Mouse (Mus musculus) lung, postnatal 14 days (tissue): ENCODE data around the gene Wnt5b.

Experiments
- DNase-seq: peaks from one replicate; pipeline ENCODE4 v3.0.0; 2021

Wnt5b gene

DNA sequence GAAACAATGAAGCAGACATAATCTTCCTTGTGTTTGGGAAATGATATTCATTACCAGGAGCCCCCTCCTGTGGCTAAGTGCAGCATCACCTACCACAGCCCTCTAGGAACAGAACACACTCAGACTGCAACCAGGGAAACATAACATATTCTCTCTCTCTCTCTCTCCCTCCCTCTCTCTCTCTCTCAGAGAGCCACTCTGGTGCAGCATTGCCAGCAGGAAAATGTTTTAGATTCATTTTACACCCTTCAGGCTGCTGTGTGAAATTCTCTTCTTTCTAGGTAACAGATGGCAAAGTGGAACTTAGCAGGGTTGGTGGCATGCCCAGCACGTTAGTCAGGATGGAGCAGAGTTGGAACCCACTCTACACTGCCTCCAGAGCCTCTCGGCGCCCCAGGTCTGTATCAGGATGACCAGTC is 22.7 kb downstream of the Wnt5b start:
- DNase-seq, result no peak

- DNase-seq, result no peak
Observed at GRCm38 (mm10) chr6:119520731-119521130, 23.4 kb downstream of the Wnt5b start.

- no peak for DNase-seq
Observed at GRCm38 (mm10) chr6:119514085-119514484, 30.1 kb downstream of the Wnt5b start.

DNA sequence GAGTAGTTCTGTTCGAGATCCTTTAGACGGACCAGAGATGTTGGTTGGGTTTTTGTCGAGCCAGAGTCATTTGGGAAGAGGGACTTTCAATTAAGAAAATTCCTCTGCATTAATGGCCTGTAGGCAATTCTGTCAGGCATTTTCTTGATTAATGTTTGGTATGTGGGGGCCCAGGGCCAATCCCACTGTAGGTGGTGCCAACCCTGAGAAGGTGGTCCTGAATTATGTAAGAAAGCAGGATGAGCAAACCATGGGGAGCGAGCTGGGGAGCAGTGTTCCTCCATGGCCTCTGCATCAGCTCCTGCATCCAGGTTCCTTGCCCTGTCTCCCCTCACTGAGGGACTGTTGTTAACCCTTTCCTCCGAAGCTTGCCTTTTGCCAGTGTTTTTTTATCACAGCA is 30.7 kb downstream of the Wnt5b start:
- DNase-seq, result no peak

- DNase-seq, result no peak
Observed at GRCm38 (mm10) chr6:119512701-119513100, 31.4 kb downstream of the Wnt5b start.

GRCm38 (mm10) chr6:119509437-119510037 is 34.6 kb downstream of the Wnt5b start:
- no peak for DNase-seq

DNA sequence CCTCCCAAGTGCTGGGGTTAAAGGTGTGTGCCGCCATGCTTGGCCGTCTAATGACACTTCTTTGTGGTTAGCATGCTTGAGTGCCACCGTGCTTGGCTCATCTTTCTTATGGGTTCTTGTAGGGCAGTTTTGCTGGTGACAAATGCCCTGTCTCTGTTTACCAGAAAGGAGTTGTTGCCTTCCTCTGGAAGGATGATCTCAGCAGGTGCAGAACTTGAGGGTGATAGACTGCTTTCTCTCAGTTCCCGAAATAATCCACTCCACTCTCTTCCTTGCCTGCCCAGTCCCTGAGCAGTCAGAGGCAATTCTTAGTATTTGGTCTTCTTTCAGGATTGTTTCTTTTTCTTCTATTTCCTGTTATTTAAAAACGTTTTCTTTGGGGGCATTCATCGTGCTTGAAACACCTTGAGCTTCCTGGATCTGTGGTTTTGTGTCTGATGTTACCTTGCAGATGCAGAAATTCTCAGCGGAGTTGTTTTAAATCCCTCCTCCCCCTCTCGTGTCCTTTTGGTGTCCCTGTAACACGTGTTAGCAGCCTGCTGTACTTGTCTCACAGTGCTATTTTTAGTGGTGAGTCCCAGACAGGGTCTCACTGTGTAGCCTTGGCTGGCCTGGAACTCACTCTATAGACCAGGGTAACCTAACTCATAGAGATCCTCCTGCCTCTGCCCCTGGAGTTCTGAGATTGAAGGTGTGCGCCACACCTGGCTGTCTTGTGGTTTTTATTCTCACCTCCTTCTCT is 35.3 kb downstream of the Wnt5b start:
- no peak for DNase-seq

GRCm38 (mm10) chr6:119508221-119508620 is 35.9 kb downstream of the Wnt5b start:
- no peak for DNase-seq

- DNase-seq, result no peak
Observed at GRCm38 (mm10) chr6:119505525-119506225, 38.5 kb downstream of the Wnt5b start.

DNA sequence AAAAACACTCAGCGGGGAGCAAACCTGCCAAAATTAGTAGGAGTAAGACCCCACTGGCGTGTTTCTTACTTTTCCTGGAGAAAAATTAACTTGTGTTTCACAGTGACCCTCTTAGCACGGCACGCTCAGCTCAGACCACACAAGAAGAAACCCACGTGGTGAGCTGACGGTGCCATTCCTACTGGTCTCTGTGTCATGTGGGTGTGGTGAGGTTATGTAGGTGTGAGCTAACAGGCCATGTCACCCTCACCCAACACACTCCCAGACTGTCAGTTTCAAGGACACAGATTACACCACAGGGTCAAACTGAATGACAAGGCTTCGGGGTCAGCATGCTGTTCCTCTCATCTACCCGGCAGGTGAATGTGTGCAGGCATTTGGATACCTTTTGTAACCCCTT is 39.4 kb downstream of the Wnt5b start:
- no peak for DNase-seq

- no peak for DNase-seq
Observed at GRCm38 (mm10) chr6:119502031-119502430, 42.1 kb downstream of the Wnt5b start.

- DNase-seq, result no peak
Observed at GRCm38 (mm10) chr6:119500086-119500485, 44.1 kb downstream of the Wnt5b start.

- peak; percentile 69 for DNase-seq
Observed at GRCm38 (mm10) chr6:119499271-119499670, 44.9 kb downstream of the Wnt5b start.

DNA sequence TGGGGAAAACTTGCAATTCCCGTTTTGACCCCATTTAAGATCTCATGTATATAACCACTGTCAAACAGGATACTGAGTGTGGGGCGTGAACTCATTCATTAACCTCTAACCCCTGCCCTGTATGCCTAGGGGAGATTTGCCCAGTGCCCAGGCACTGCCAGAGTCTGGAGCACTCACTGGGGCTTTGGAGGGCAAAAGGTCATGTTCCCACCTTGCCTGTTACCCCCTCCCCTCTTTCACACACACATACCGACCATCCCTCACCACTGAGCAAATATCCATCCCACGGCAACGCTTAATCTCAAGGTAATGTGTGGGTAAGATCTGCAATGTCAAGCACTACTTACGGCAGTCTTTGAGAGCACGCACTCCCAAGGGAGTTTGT is 51.5 kb downstream of the Wnt5b start:
- no peak for DNase-seq

DNA sequence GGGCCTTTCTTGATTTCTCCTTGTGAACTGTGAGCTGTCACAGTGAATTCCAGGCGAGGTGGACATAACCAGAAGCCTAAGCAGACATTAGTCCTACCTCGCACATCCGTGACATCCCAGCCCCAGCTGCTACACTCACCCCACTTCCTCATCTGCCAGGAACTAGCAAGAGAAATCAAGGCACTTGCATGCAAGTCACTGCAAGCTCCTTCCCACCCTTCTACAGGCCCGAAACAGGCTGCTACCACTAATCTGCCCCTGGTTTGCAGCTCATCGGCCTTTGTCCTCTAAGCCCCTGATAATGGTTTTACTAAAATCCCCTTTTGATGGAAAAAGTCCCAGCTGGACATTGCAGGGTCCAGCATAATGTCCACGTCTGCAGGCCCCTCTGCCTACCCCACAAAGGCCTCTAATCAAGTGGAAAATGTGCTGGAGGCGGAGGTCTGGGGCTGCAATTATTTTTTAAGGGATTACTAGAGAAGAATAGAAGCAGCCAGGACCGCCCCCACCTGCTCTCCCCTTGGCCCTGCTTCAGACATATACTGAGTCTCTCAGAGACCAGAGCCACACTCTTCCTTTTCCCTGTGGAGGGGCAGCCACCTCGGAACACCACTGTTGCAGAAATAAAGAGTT is 52.0 kb downstream of the Wnt5b start:
- no peak for DNase-seq

DNA sequence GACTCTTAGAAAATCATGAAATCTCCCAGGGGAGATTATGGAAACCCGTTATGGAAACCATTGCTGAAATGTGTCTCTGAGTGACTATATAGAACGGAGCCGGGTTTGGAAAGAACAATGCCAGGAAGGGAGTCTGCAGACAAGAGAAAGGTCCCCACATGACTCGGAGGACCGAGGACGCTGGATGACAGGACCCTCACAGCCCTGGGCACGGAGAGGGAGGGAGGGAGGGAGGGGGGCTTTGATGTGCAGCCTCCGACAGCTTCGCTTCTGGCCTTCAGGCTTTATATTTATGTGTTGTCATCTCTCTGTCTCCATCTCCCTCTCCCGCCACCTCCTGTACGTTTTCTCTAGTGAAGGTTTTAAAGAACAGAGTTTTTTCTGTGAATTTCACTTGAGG is 53.1 kb downstream of the Wnt5b start:
- DNase-seq, result no peak

- DNase-seq, result no peak
Observed at GRCm38 (mm10) chr6:119490549-119490948, 53.6 kb downstream of the Wnt5b start.

GRCm38 (mm10) chr6:119489765-119490164 is 54.4 kb downstream of the Wnt5b start:
- peak; percentile 52 for DNase-seq

GRCm38 (mm10) chr6:119487619-119488018 is 56.5 kb downstream of the Wnt5b start:
- no peak for DNase-seq

GRCm38 (mm10) chr6:119487085-119487458 is 57.1 kb downstream of the Wnt5b start:
- DNase-seq, result no peak

- DNase-seq, result no peak
Observed at GRCm38 (mm10) chr6:119486381-119487084, 57.6 kb downstream of the Wnt5b start.

DNA sequence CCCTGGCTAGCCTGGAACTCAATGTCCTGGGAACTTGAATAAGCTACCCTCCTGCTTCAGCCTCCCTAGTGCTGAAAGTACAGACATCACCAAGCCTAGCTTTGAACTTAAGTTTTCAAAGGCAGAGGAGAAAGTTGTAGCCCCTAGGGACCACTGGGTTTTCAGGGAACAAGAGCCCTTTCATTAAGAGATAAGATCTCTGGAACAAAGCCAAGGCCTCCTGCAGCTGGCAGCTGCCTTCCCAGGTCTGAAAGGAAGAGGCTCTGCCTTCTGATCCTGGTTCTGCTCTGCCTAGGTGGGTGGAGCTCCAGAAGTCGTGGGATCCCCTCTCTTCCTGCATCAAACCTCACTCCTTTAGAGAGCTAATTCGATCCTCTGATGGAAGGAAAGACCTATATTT is 58.7 kb downstream of the Wnt5b start:
- DNase-seq, result no peak
